Mouse (Mus musculus): ENCODE measurements around the gene Slc24a3.

GRCm38 (mm10) chr2:145670131-145670530 is 502.6 kb downstream of the Slc24a3 start:
- TF ChIP-seq MAFK (IDR thresholded peaks at IDR 0.05; ENCODE audit: borderline replicate concordance, low read depth, low read length) (no peak), MYB (IDR thresholded peaks at IDR 0.05; ENCODE audit: low read depth, low read length) (no peak), CTCF (IDR thresholded peaks at IDR 0.05 in 2 of 3, conservative IDR thresholded peaks at IDR 0.05 in 1 of 3; ENCODE audit: control insufficient read depth in 1 of 3, insufficient read depth in 1 of 3, low read depth in 2 of 3, low read length in 3 of 3, poor library complexity in 1 of 3, severe bottlenecking in 1 of 3) (no peak), JUND (IDR thresholded peaks at IDR 0.05; ENCODE audit: low read depth, low read length) (no peak), KAT2A (conservative IDR thresholded peaks at IDR 0.05; ENCODE audit: low read depth, low read length) (no peak), MAX (IDR thresholded peaks at IDR 0.05; ENCODE audit: low read length) (no peak)
